Mouse (Mus musculus) CH12F3 (cell line): Measurements from ENCODE around the gene Psmb5.

Source experiments
- in situ Hi-C: fragments of 300-500 bp; cut with MboI; formaldehyde crosslinking; loops from 2 replicates; pipeline ENCODE4 v1.14.3; 2020; ENCODE audit warnings: low sequenced_read_pairs

Gene Psmb5

GRCm38 (mm10) chr14:54617897-54618365, at the start of gene Psmb5:
Gene Psmb5, minus strand, starts transcription at chr14:54618022.
- in situ Hi-C loops = no loop called here

DNA sequence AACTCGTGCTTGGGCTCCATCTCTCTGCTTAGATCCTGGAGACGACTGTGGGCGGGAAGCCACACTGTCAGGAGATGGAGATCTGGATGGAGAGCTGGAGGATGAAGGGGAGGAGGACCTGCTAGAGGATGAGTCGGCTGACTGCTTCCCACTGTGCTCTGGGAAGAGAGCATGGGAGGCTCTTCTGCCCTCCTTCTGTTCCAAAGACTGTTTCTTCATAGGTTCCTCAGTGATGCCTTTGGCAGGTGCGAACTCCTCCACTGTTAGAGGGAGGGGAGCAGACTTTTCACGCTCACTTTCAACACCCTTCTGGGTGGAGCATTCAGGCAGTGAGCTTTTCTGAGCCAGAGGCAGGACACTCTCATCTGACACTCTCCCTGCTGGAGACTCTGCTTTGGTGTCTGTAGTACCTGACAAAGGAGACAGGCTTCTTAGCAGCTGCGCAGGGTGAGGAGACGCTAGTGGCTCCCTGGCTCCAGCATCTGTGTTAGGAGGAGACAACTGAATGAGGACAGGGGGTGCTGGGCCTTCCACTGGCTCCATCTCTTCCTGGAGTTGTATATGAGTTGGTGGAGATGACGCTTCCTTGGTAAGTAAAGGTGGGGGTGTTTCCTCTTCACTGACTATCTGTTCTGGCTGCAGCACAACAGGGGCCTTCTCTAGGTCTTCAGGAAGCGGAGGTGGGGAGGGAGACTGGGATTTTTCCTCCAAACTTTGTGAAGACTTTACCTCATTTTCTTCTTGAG, 46.8 kb upstream of the Psmb5 start:
- in situ Hi-C loops = no loop called here

GRCm38 (mm10) chr14:54660009-54660408, 42.2 kb upstream of the Psmb5 start:
- in situ Hi-C loops = no loop called here

GRCm38 (mm10) chr14:54653496-54653895, 35.7 kb upstream of the Psmb5 start:
- in situ Hi-C loops = no loop called here

- in situ Hi-C loops = no loop called here
Measured at GRCm38 (mm10) chr14:54652787-54653186, 35.0 kb upstream of the Psmb5 start.

DNA sequence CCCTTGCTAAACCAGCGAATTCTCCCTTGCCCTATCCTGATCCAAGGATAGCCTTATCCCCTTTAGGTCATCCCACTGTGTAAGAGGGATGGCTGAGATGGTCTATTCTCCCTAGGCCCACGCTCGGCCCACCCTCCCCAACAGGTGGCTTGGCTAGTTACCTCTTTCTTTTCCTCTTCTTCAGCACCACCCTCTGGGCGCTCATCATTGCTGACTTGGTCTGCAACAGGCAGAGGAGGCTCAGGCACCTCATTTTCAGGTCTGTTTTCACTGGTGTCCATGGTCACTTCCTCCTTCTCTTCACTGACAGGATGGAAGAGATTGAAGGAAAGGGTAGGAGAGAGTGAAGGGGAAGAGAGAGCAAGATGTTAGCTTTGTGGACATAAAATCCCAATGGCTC, 33.7 kb upstream of the Psmb5 start:
- in situ Hi-C loops = no loop called here

DNA sequence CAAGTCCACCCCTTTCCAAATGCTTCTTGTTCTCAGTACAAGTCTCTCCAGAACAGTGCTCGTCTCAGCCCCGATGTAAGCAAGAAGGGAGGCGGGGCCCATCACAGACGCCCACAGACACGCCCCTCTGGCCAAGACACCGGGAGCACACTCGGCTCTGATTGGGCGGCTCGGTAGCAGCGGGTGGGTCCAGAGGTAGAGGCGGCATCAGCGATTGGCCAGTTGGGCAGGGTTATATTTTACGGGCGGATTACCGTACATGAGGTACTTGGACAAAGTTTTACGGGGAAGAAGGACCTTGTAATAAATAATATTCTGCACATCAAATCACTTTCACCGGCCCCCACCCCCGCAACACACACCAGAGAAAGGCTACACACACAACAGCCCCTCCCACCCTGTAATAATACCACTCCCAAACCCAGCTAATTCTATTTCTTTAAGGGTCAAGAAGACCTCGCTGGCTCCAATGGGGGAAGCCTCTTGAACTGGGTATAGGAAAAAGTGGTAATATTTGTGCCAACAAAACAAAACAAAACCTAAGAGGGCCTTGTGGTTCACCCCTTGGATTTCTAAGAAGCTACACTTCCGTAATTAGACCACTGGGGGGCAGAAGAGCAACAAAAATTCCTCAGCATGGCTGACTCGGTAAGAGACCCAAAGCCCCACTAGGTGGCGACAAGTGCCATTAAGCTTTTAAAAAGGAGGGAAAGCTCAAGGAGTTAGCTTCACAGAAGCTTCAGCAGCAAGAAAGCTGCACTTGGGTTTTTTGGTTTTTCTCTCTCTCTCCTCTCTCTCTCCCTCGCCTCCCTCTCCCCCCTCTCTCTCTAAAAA, 33.0 kb upstream of the Psmb5 start:
- in situ Hi-C loops = no loop called here

DNA sequence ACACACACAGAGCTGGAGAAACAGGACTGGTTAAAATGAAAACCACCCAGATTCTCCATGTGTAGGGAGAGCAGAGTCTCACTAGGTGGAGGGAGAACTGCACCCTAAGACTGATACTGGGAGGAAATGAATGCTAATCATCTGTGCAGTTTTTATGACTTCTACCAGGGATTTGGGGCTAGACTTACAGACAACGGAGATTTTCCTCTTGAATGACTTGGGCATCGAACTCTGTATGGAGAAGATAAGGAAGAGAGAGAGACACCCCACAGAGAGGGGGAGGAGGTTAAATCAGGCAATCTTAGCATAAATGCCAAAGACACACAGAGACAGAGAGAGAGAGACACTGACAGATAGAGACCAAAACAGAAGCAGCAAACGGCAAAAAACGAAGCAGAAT, 30.1 kb upstream of the Psmb5 start:
- in situ Hi-C loops = loop anchor here (25.0 kb wide), 2 partner anchors 411 to 586 kb away; no protein-coding TSS in a partner anchor

DNA sequence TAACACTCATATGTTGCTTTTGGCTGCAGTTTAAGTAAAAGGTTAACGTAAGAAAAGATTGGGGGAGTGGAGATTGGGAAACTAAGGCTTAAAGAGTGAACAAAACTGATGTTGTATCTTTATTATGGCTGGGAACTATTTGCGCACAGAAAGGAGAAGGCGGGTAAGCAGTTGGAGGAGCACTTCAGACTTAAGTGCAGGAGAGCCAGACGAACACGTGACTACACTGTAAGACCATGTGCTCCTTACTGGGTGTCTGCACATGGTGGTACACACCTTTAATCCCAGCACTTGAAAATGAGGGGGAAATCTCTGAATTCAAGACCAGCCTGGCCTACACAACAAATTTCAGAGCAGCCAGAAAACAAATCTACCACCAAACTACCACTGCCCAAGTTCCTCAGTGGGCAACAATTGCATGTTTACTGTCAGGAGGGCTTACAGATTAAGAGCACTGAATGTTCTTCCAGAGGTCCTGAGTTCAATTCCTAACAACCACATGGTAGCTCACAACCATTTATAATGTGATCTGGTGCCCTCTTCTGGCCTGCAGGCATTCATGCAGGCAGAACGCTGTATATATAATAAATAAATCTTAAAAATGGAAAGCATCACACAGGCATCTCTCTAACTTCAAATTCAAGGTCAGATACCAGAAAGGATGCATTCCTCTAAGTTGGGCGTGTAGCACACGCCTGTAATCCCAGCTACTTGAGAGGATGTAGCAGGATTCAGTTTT, 29.2 kb upstream of the Psmb5 start:
- in situ Hi-C loops = loop anchor here (25.0 kb wide), 2 partner anchors 410 to 585 kb away; no protein-coding TSS in a partner anchor

DNA sequence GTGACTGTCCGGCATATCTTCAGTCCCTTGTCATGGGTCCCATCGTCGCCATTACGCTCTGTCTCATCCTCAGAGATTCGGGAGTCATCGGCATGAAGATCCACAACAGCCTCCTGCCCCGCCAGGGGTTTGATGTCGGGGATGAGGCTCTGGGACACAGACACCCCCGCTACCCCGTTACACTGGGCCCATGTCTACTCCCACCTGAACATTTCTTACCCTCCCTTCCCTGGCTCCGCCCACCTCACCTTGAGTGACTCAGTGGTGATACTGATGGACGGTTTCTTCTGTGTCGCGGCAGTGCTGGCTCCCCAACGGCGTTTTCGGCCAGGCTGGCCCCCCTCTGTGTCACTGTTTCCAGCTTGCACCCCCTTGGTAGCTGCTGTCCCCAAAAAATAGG, 28.6 kb upstream of the Psmb5 start:
- in situ Hi-C loops = loop anchor here (25.0 kb wide), 2 partner anchors 409 to 584 kb away; no protein-coding TSS in a partner anchor

DNA sequence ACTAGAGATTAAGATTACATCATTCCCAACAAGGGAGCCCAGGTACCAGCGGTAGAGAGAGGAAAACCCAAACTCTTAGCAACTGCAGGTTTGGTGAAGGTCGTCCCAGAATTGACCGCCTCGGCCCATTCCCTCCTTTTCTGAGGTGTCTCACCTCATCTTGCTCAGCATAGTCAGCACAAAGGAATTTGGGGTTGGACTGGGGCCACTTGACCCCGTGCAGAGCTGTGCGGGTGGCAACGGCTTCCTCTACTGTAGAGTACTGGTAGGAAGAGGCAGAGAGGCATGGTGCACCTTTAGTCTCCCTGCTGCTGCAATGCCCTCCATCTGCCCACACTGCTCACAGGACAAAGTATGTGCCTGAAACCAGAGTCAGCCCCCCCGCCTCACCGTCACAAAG, 26.5 kb upstream of the Psmb5 start:
- in situ Hi-C loops = loop anchor here (5.0 to 25.0 kb wide), 3 partner anchors 77 to 582 kb away; no protein-coding TSS in a partner anchor

GRCm38 (mm10) chr14:54643011-54643410, 25.2 kb upstream of the Psmb5 start:
- in situ Hi-C loops = loop anchor here (5.0 to 25.0 kb wide), 3 partner anchors 76 to 581 kb away; no protein-coding TSS in a partner anchor

- in situ Hi-C loops = loop anchor here (5.0 to 25.0 kb wide), 3 partner anchors 75 to 580 kb away; no protein-coding TSS in a partner anchor
Measured at GRCm38 (mm10) chr14:54642224-54642944, 24.6 kb upstream of the Psmb5 start.

DNA sequence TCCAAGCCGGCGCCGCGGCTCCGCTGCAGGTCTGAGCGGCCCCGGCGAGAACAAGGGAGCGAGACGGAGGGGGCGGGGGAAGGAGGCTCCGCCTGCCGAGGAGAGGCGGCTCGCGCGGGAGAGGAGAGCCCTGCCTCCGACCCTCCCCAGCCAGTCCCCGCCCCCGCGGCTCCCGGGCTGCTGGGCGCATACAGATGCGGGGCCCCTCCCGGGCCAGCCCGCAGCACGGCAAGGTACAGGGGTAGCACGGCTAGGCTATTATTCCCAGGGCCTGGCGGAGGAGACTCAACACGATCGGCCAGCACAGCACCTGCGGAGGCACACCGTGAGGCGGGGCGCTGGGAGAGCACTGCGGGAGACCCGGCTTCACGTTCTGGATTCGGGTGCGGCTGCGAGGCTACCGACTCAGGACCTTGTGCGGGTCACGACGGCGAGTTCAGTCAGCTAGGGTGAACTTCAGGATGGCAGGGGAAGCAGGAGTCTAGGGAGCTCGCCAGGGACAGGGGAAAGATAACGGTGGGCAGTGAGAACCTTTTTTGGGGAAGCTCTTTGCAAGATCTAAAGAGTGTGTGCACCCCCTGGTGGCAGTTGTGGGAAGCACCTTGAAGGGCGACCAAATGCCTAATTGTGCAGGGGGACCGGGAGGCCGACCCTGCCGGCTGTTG, 23.6 kb upstream of the Psmb5 start, which contains the start of gene Cdh24:
Gene Cdh24, minus strand, starts transcription at position 60 of the 665 bp plus-strand sequence.
- in situ Hi-C loops = loop anchor here (5.0 to 25.0 kb wide), 3 partner anchors 74 to 579 kb away; no protein-coding TSS in a partner anchor

- in situ Hi-C loops = loop anchor here (5.0 to 25.0 kb wide), 3 partner anchors 74 to 579 kb away; no protein-coding TSS in a partner anchor
Measured at GRCm38 (mm10) chr14:54640946-54641304, 23.1 kb upstream of the Psmb5 start, which contains the start of gene Gm17606. Gene Gm17606, plus strand, starts transcription at chr14:54640952.

DNA sequence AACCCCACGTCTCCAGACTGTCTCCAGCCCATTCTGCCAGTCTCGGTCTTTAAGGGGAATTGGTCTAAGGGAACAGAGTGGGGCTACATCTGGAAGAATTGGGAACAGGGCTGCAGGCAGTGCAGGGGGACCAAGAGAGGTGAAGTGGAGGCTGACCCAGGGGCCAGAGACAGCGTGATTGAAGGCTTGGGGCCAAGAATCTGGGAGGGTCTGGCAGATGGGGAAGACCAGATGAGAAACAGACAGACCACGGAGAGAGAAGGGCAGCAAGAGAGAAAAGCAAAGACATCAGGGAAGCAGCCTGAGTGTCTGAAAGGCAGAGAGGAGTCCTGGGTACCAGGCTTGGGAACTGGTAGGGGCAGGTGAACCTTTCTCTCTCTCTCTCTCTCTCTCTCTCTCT, 22.3 kb upstream of the Psmb5 start:
- in situ Hi-C loops = loop anchor here (5.0 to 25.0 kb wide), 3 partner anchors 73 to 578 kb away; no protein-coding TSS in a partner anchor

GRCm38 (mm10) chr14:54638210-54638609, 20.4 kb upstream of the Psmb5 start:
- in situ Hi-C loops = loop anchor here (25.0 kb wide), 2 partner anchors 401 to 576 kb away; no protein-coding TSS in a partner anchor

- in situ Hi-C loops = loop anchor here (25.0 kb wide), 2 partner anchors 400 to 575 kb away; no protein-coding TSS in a partner anchor
Measured at GRCm38 (mm10) chr14:54636954-54637353, 19.1 kb upstream of the Psmb5 start.

GRCm38 (mm10) chr14:54634182-54634581, 16.4 kb upstream of the Psmb5 start:
- in situ Hi-C loops = loop anchor here (25.0 kb wide), 2 partner anchors 397 to 572 kb away; no protein-coding TSS in a partner anchor
